Mouse (Mus musculus) cerebellum, adult 11-12 months (tissue): ENCODE data around the gene Carmil2.

ENCODE experiments used
- DNase-seq: peaks from one replicate; pipeline ENCODE4 v3.0.0; 2022

Gene Carmil2

GRCm38 (mm10) chr8:105697196-105697780 lies 11.2 kb downstream of the Carmil2 start:
- DNase-seq, result peak; percentile 52

- DNase-seq, result peak; percentile 37
These were observed 12.7 kb downstream of the Carmil2 start for GRCm38 (mm10) chr8:105698734-105699133.

GRCm38 (mm10) chr8:105699488-105700215 lies 13.6 kb downstream of the Carmil2 start:
- DNase-seq, result peak; percentile 49

- DNase-seq, result no peak
These were observed 14.5 kb downstream of the Carmil2 start for GRCm38 (mm10) chr8:105700566-105700965.

GRCm38 (mm10) chr8:105700966-105701824 lies 15.1 kb downstream of the Carmil2 start, which contains the start of the genes Acd and Pard6a:
Gene Acd (minus strand): TSS chr8:105701102.
Gene Pard6a (plus strand): TSS chr8:105701148.
- peak; percentile 95 for DNase-seq

GRCm38 (mm10) chr8:105702001-105702401 lies 15.9 kb downstream of the Carmil2 start:
- peak; percentile 70 for DNase-seq

- DNase-seq, result peak; percentile 72
These were observed 16.8 kb downstream of the Carmil2 start for GRCm38 (mm10) chr8:105702731-105703415.

- DNase-seq, result peak; percentile 75
These were observed 18.2 kb downstream of the Carmil2 start for GRCm38 (mm10) chr8:105704146-105704812.

GRCm38 (mm10) chr8:105704955-105705354 lies 18.9 kb downstream of the Carmil2 start:
- DNase-seq, result peak; percentile 91

GRCm38 (mm10) chr8:105706426-105706825 lies 20.4 kb downstream of the Carmil2 start:
- DNase-seq, result peak; percentile 63

- peak; percentile 91 for DNase-seq
These were observed 21.7 kb downstream of the Carmil2 start, which contains the start of the genes 4933405L10Rik and Enkd1 for GRCm38 (mm10) chr8:105707498-105708403. Gene 4933405L10Rik (plus strand): TSS chr8:105707655. Gene Enkd1 (minus strand): TSS chr8:105708210.

- peak; percentile 48 for DNase-seq
These were observed 22.6 kb downstream of the Carmil2 start for GRCm38 (mm10) chr8:105708675-105709074.

- DNase-seq, result peak; percentile 51
These were observed 23.2 kb downstream of the Carmil2 start for GRCm38 (mm10) chr8:105709317-105709716.

GRCm38 (mm10) chr8:105712286-105712685 lies 26.2 kb downstream of the Carmil2 start:
- DNase-seq, result no peak

- peak; percentile 79 for DNase-seq
These were observed 28.1 kb downstream of the Carmil2 start for GRCm38 (mm10) chr8:105714139-105714538.

GRCm38 (mm10) chr8:105715042-105715441 lies 29.0 kb downstream of the Carmil2 start:
- DNase-seq, result peak; percentile 12

- DNase-seq, result no peak
These were observed 30.4 kb downstream of the Carmil2 start for GRCm38 (mm10) chr8:105716302-105716945.

- no peak for DNase-seq
These were observed 33.6 kb downstream of the Carmil2 start for GRCm38 (mm10) chr8:105719637-105720036.

GRCm38 (mm10) chr8:105722861-105723260 lies 36.8 kb downstream of the Carmil2 start:
- DNase-seq, result peak; percentile 14

GRCm38 (mm10) chr8:105725726-105726125 lies 39.7 kb downstream of the Carmil2 start:
- no peak for DNase-seq
